Mouse (Mus musculus) liver, adult 2 months (tissue): ENCODE measurements around the gene Gm9970.

Experiments used
- CTCF ChIP-seq: fragments of 200-500 bp; IDR thresholded peaks from 2 replicates; pipeline ENCODE4 v1.5.1; 2011; ENCODE audit warnings: low read depth, low read length, control low read depth
- POLR2A ChIP-seq: fragments of 200-500 bp; IDR thresholded peaks from 2 replicates; pipeline ENCODE4 v1.6.1; 2011; ENCODE audit warnings: low read length, control low read depth; ENCODE audit not compliant: insufficient read depth; ENCODE audit errors: extremely low read depth

GRCm38 (mm10) chr5:31199321-31199892, 41.6 kb downstream of the Gm9970 start:
- no peak for TF ChIP-seq CTCF
- no peak for TF ChIP-seq POLR2A
